8 mouse cellular contexts compared by ENCODE assay signal in the genomic region with DNA sequence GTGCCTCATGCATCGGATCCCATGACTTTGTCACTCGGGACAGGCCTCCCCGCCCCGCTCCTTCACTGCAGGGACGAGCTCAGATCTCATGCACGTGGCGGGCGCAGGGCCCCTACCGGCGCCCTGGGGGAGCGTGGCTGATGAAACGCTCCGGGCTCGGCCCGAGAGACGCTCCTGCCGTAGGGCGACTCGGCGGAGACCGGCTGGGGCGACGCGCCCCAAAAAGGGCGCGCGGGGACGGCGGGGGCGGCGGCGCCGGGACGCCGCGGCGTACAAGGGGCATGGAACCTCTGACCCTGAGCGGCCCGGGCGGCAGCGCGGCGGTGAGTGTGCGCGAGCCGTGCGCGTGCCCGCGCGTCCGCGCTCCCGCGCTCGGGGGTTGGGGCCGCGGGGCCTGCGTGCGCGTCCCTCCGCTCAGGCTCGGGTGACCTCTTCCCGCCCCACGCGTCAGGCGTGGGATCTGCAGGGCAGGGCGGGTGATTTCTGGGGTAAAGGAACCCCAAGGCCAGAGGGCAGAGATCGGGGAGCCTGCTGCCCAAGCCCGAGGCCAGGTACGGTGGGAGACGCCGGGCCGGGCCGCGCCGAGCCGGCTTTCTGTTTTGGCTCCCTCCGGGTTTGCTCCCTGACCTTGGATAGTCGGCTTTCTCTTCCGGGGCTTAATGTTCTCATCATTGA. TPM values are rescaled to one million over a fixed set of nuclear protein-coding genes. Genes with fewer than 3 reads are reported as not detected.
DNase-seq lines count a peak whose midpoint lies in the region; ATAC-seq and TF ChIP-seq lines count a peak whose summit lies in the region.

A gene (plus strand): TSS at position 375 of the 675 bp plus-strand sequence.

- peaks cover 7% of the 10 kb centered on the region; the same call in 1 of the 2 replicates for H3K27me3 ChIP-seq in forebrain, embryonic 13.5 days
- no peaks in the 10 kb centered on the region for H3K27me3 ChIP-seq in heart, postnatal 0 days (ENCODE audit: control insufficient read depth, insufficient read depth, low read length)
- no peaks in the 10 kb centered on the region for H3K27me3 ChIP-seq in lung, embryonic 14.5 days (ENCODE audit: insufficient read depth, low read length)
- H3K27me3 ChIP-seq in neural tube, embryonic 15.5 days (replicated peaks) = 0 out of 2 replicates have a peak, but pooled peaks cover 3% of the 10 kb centered on the region

- TF ChIP-seq CTCF in heart, postnatal 0 days (IDR thresholded peaks at IDR 0.05; ENCODE audit: low read depth) = peak; percentile 14; the same call in 1 of the 2 replicates
- TF ChIP-seq CTCF in lung, embryonic 14.5 days (IDR thresholded peaks at IDR 0.05; ENCODE audit: low read depth) = peak; percentile 39

- H3K4me3 ChIP-seq in ES-E14 (ENCODE audit: insufficient read depth in 1 of 2, low read depth in 1 of 2, low read length in 2 of 2, poor library complexity in 1 of 2, severe bottlenecking in 1 of 2) = peak within 1 kb of the TSS; percentile 65 to 77
- H3K4me3 ChIP-seq in forebrain, embryonic 13.5 days = peak within 1 kb of the TSS; percentile 55
- H3K4me3 ChIP-seq in heart, postnatal 0 days (ENCODE audit: low read depth, low read length) = peak within 1 kb of the TSS; percentile 73
- H3K4me3 ChIP-seq in lung, embryonic 14.5 days (ENCODE audit: low read depth, low read length) = peak within 1 kb of the TSS; percentile 66
- H3K4me3 ChIP-seq in neural tube, embryonic 15.5 days (replicated peaks) = peak within 1 kb of the TSS; percentile 64

- in situ Hi-C loops in ES-E14 (cut with MboI; ENCODE audit: low sequenced_read_pairs in 2 of 2, unreplicated experiment in 2 of 2) = no loop called here

- TF ChIP-seq EP300 in heart, postnatal 0 days (IDR thresholded peaks at IDR 0.05; ENCODE audit: low read depth) = 0 out of 2 replicates have a peak, but pooled peaks have one; percentile 43

- H3K9me3 ChIP-seq in ES-E14 (ENCODE audit: control insufficient read depth, insufficient read depth, low read depth, low read length) = no peaks in the 10 kb centered on the region
- H3K9me3 ChIP-seq in forebrain, embryonic 13.5 days (replicated peaks) = no peaks in the 10 kb centered on the region
- H3K9me3 ChIP-seq in heart, postnatal 0 days (replicated peaks; ENCODE audit: control insufficient read depth, low read length) = no peaks in the 10 kb centered on the region
- no peaks in the 10 kb centered on the region for H3K9me3 ChIP-seq in lung, embryonic 14.5 days (ENCODE audit: low read depth, low read length)
- H3K9me3 ChIP-seq in neural tube, embryonic 15.5 days (replicated peaks) = no peaks in the 10 kb centered on the region

- peaks cover 2 to 18% of the 10 kb centered on the region in 2 experiments; a peak in 3 of 4 replicates for H3K4me1 ChIP-seq in ES-E14 (ENCODE audit: control insufficient read depth in 2 of 2, insufficient read depth in 2 of 2, low read length in 2 of 2, poor library complexity in 1 of 2)
- H3K4me1 ChIP-seq in forebrain, embryonic 13.5 days = peaks cover 35% of the 10 kb centered on the region
- H3K4me1 ChIP-seq in heart, postnatal 0 days (ENCODE audit: control insufficient read depth, insufficient read depth) = peaks cover 30% of the 10 kb centered on the region
- peaks cover 11% of the 10 kb centered on the region; the same call in 1 of the 2 replicates for H3K4me1 ChIP-seq in lung, embryonic 14.5 days (ENCODE audit: insufficient read depth)
- peaks cover 21% of the 10 kb centered on the region for H3K4me1 ChIP-seq in neural tube, embryonic 15.5 days

- H3K4me2 ChIP-seq in forebrain, embryonic 13.5 days = peak within 1 kb of the TSS; percentile 77
- peak within 1 kb of the TSS; percentile 76 for H3K4me2 ChIP-seq in heart, postnatal 0 days (ENCODE audit: low read depth, low read length)
- H3K4me2 ChIP-seq in lung, embryonic 14.5 days = peak within 1 kb of the TSS; percentile 84
- peak within 1 kb of the TSS; percentile 83 for H3K4me2 ChIP-seq in neural tube, embryonic 15.5 days

- WGBS in forebrain, embryonic 13.5 days = under 1% methylated on average over 81 of the region's 81 CpGs
- WGBS in heart, postnatal 0 days = under 1% methylated on average over 74 of the region's 81 CpGs
- WGBS in lung, embryonic 14.5 days = under 1% methylated on average over 77 of the region's 81 CpGs
- WGBS in neural tube, embryonic 15.5 days = under 1% methylated on average over 72 of the region's 81 CpGs

- peak within 1 kb of the TSS; percentile 85 for H3K9ac ChIP-seq in ES-E14 (ENCODE audit: insufficient read depth, low read depth, low read length, poor library complexity, severe bottlenecking)
- peak within 1 kb of the TSS; percentile 77 for H3K9ac ChIP-seq in forebrain, embryonic 13.5 days
- H3K9ac ChIP-seq in heart, postnatal 0 days (replicated peaks; ENCODE audit: low read depth, low read length) = peak within 1 kb of the TSS; percentile 76
- peak within 1 kb of the TSS; percentile 81 for H3K9ac ChIP-seq in lung, embryonic 14.5 days
- peak within 1 kb of the TSS; percentile 68 for H3K9ac ChIP-seq in neural tube, embryonic 15.5 days (replicated peaks)

- peak; percentile 83 for ATAC-seq in cerebellum, adult (ENCODE audit: insufficient number of reproducible peaks, low FRiP score, low TSS enrichment)
- peak; percentile 89 for ATAC-seq in forebrain, embryonic 13.5 days
- peak; percentile 84 for ATAC-seq in heart, postnatal 0 days (ENCODE audit: insufficient read depth, low read depth)
- ATAC-seq in lung, embryonic 14.5 days (ENCODE audit: insufficient read depth) = peak; percentile 84
- ATAC-seq in neural tube, embryonic 15.5 days (ENCODE audit: low FRiP score) = peak; percentile 81

- DNase-seq in ES-E14 (ENCODE audit: low read depth, low spot score) = peak; percentile 51
- peak; percentile 75 for DNase-seq in heart, postnatal 0 days (ENCODE audit: low spot score)
- DNase-seq in kidney, postnatal 36 days = peak; percentile 65 to 87
- peak; percentile 85 for DNase-seq in lung, embryonic 14.5 days
- DNase-seq in testis, postnatal 14 days (ENCODE audit: low spot score) = peak; percentile 73

- no peak within 1 kb of the TSS for H3K27ac ChIP-seq in ES-E14 (ENCODE audit: insufficient read depth, low read depth, low read length, poor library complexity, severe bottlenecking)
- H3K27ac ChIP-seq in forebrain, embryonic 13.5 days = no peak within 1 kb of the TSS
- peak within 1 kb of the TSS; percentile 71 for H3K27ac ChIP-seq in heart, postnatal 0 days (ENCODE audit: low read depth)
- H3K27ac ChIP-seq in lung, embryonic 14.5 days (ENCODE audit: low read depth) = peak within 1 kb of the TSS; percentile 66
- H3K27ac ChIP-seq in neural tube, embryonic 15.5 days (replicated peaks) = peak within 1 kb of the TSS; percentile 51; the same call in 1 of the 2 replicates

- peaks cover 2% of the 10 kb centered on the region; the same call in 1 of the 2 replicates for H3K36me3 ChIP-seq in ES-E14 (ENCODE audit: control insufficient read depth, insufficient read depth, low read length, poor library complexity, severe bottlenecking)
- H3K36me3 ChIP-seq in forebrain, embryonic 13.5 days (ENCODE audit: poor library complexity, severe bottlenecking) = peaks cover 19% of the 10 kb centered on the region; the same call in 1 of the 2 replicates
- H3K36me3 ChIP-seq in heart, postnatal 0 days (replicated peaks; ENCODE audit: control insufficient read depth, insufficient read depth, low read length) = peaks cover 11% of the 10 kb centered on the region
- H3K36me3 ChIP-seq in lung, embryonic 14.5 days (ENCODE audit: insufficient read depth) = 0 out of 2 replicates have a peak, but pooled peaks cover 4% of the 10 kb centered on the region
- H3K36me3 ChIP-seq in neural tube, embryonic 15.5 days = no peaks in the 10 kb centered on the region

TF ChIP-seq in ES-E14, 5 proteins besides CTCF, POLR2A, EP300 and RAD21:
- TF ChIP-seq HCFC1 (IDR thresholded peaks at IDR 0.05; ENCODE audit: borderline replicate concordance, insufficient read depth, low read length) (peak; percentile 56; the same call in 1 of the 2 replicates), MAFK (IDR thresholded peaks at IDR 0.05; ENCODE audit: insufficient read depth, low read depth, low read length) (no peak)

RNA-seq across cellular contexts. Expression of the gene that starts here (rescaled TPM):
- 4.1 and 7.1 TPM in 2 replicates for total RNA-seq in ES-E14 (2012; rRNA removed)
- 4.4 and 4.7 TPM in 2 replicates for polyA plus RNA-seq in forebrain, embryonic 13.5 days (2015; fragmentation: Nextera tagmentation; extraction: Ambion mirVana)
- total RNA-seq in heart, postnatal 0 days (2014; rRNA removed; ENCODE audit: low replicate concordance) = 5.2 and 10.0 TPM in 2 replicates
- 4.6 and 4.7 TPM in 2 replicates for polyA plus RNA-seq in heart, postnatal 0 days (2015; fragmentation: Nextera tagmentation; extraction: Ambion mirVana)
- 8.2 and 8.5 TPM in 2 replicates for polyA plus RNA-seq in lung, embryonic 14.5 days (2014; fragmentation: Nextera tagmentation; extraction: Ambion mirVana)
- 4.9 and 7.0 TPM in 2 replicates for polyA plus RNA-seq in neural tube, embryonic 15.5 days (2015; fragmentation: Nextera tagmentation; extraction: Ambion mirVana)

Comparison
In these comparisons a context has a peak if more than half of its experiments do, and no peak if none do; other contexts are left out.
1. H3K27ac ChIP-seq: peak in heart, postnatal 0 days (single experiment), lung, embryonic 14.5 days (single experiment) and neural tube, embryonic 15.5 days (single experiment); none in ES-E14 (single experiment) and forebrain, embryonic 13.5 days (single experiment).
2. Peak in every context shown above with its lines, with median percentiles within 50 percentile points of each other: DNase-seq, H3K4me3 ChIP-seq, H3K9ac ChIP-seq, ATAC-seq and H3K4me2 ChIP-seq.